Mouse (Mus musculus): Measurements from ENCODE around the gene Zmiz2. TPM values are rescaled to one million over a fixed set of nuclear protein-coding genes. Genes with fewer than 3 reads are reported as not detected.
"Not testable (repeated sequence)": the region's sequence is repeated elsewhere in the genome, so short reads cannot be mapped to it uniquely, and the experiment has no call there.

Gene Zmiz2
- total RNA-seq, 2 experiments from 2014 or later = 62.4 to 67.1 TPM

GRCm38 (mm10) chr11:6395565-6395964 is 6.7 kb downstream of the Zmiz2 start:
- DNase-seq (ENCODE audit: low spot score in 2 of 2) = no peak

GRCm38 (mm10) chr11:6398141-6398540 is 9.3 kb downstream of the Zmiz2 start:
- no peak for DNase-seq (ENCODE audit: low spot score in 2 of 2)

GRCm38 (mm10) chr11:6402515-6403510 is 13.9 kb downstream of the Zmiz2 start:
- peak; percentile 61 to 62 for DNase-seq (ENCODE audit: low spot score in 2 of 2)

GRCm38 (mm10) chr11:6403830-6404405 is 15.0 kb downstream of the Zmiz2 start:
- no peak for DNase-seq (ENCODE audit: low spot score in 2 of 2)

- DNase-seq (ENCODE audit: low spot score in 2 of 2) = no peak
Measured at GRCm38 (mm10) chr11:6404699-6405566, 16.1 kb downstream of the Zmiz2 start.

DNA sequence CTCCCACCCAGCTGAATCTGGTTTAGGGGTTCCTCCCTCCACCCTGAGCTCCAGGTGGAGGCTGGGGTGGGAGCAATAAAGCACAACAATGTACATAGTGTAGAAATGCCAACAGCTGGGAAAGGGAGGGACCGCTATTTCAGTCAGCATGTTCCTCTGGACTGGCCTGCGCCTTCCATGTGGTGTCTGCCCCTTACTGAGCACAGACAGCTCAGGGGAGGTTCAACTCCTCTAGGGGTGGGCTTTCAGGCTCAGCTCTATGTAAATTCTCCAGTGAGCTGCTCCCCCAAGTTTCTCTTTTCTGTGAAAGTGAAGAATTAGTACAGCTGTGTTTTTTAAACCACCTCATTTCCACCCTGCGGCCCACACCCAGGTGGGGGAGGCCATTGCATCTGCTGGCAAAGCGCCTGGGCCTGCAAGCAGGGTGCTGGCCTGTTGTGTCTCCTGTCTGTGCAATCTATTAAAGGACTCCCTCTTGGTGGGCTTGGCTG is 16.8 kb downstream of the Zmiz2 start:
- DNase-seq (ENCODE audit: low spot score in 2 of 2) = no peak

- DNase-seq (ENCODE audit: low spot score in 2 of 2) = peak in 1 of 2 experiments; percentile 43
Measured at GRCm38 (mm10) chr11:6406251-6407161, 17.6 kb downstream of the Zmiz2 start.

- no peak for DNase-seq (ENCODE audit: low spot score in 2 of 2)
Measured at GRCm38 (mm10) chr11:6407162-6407621, 18.3 kb downstream of the Zmiz2 start.

- no peak for DNase-seq (ENCODE audit: low spot score in 2 of 2)
Measured at GRCm38 (mm10) chr11:6410050-6410602, 21.3 kb downstream of the Zmiz2 start.

- not testable (repeated sequence) for DNase-seq (ENCODE audit: low spot score in 2 of 2)
Measured at GRCm38 (mm10) chr11:6410755-6411154, 21.9 kb downstream of the Zmiz2 start.

- DNase-seq (ENCODE audit: low spot score in 2 of 2) = peak; percentile 66 to 78
Measured at GRCm38 (mm10) chr11:6411684-6412083, 22.8 kb downstream of the Zmiz2 start.

DNA sequence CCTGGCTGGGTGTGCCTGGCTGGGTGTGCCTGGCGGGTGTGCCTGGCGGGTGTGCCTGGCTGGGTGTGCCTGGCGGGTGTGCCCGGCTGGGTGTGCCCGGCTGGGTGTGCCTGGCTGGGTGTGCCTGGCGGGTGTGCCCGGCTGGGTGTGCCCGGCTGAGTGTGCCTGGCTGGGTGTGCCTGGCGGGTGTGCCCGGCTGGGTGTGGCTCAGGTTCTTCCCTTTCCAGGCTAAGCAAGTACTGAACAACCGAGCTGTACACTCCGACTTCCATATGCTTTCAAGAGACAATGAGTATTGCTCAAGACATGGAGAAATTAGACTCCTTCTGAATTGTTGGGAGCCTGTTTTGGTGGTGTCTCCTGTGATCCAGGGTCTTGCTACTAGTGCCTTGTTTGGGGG is 24.4 kb downstream of the Zmiz2 start:
- no peak for DNase-seq (ENCODE audit: low spot score in 2 of 2)

GRCm38 (mm10) chr11:6414751-6415550 is 26.1 kb downstream of the Zmiz2 start, which contains the start of gene Ppia:
Gene Ppia (plus strand): TSS chr11:6415443.
- no peak for DNase-seq (ENCODE audit: low spot score in 2 of 2)

DNA sequence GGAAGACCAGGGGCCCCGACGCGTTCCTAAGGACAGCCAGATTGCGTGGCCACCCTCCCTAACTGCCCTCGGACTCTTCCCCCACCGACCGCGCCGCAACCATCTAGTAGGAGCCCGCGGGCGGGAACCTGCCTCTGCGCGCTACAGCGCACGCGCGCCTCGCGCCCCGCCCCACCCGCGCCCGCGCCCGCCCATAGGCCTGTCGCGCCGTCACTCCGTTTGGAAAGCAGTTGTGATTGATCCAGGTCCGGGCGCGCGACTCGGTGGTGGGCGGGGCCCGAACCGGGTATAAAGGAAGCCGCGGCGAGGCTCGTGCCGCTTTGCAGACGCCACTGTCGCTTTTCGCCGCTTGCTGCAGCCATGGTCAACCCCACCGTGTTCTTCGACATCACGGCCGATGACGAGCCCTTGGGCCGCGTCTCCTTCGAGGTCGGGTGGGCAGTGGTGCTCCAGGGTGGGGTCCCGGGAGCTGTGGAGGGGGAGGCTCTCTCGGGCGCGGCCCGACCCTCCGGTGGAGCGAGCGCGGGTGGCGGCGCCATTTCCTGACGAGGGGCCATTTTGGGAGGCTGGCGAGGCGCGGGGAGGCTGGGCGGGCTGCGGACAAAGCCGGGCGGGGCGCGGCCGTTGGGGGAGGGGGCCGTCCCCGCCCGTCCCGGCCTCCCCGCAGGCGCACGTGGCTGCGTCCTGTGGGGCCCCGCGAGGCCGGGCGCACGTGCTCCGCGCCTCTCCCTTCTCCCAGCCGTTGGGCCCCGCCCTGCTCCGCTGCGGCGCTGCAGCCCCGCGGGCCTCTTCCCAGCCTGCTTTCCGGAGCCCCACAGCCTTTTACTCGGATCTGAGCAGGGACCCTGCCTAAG is 26.9 kb downstream of the Zmiz2 start:
- DNase-seq (ENCODE audit: low spot score in 2 of 2) = peak; percentile 99

- DNase-seq (ENCODE audit: low spot score in 2 of 2) = peak; percentile 52 to 69
Measured at GRCm38 (mm10) chr11:6416405-6417034, 27.6 kb downstream of the Zmiz2 start.

GRCm38 (mm10) chr11:6417069-6417468 is 28.2 kb downstream of the Zmiz2 start:
- no peak for DNase-seq (ENCODE audit: low spot score in 2 of 2)

DNA sequence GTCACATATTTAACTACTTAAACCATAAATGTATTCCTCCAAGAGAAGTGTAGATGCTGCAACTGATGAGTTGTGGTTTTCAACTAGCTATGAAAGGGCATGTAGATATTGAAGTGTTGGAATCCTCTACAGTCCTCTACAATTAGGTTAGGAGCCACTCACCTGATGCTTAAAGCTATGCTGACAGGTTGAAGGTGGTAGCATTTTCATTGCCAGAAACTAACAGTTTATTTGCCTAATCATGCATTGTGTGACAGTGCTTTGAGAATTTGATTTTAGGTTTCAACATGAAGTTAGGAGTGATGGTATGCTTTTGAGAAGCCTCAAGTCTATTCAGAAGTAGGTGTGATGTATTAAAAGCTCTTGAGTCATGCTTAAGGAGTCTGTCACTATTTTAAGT is 28.6 kb downstream of the Zmiz2 start:
- DNase-seq (ENCODE audit: low spot score in 2 of 2) = no peak
